Mouse (Mus musculus) left cerebral cortex, postnatal 36 days (tissue): ENCODE results near the gene Nell2. TPM values are rescaled to one million over a fixed set of nuclear protein-coding genes. Genes with fewer than 3 reads are reported as not detected.
"Not testable (repeated sequence)": the region's sequence is repeated elsewhere in the genome, so short reads cannot be mapped to it uniquely, and the experiment has no call there.

Source experiments
- DNase-seq, 2 experiments: peaks; one replicate each; pipeline ENCODE4 v3.0.0; 2021 to 2022; ENCODE audit warnings: low spot score in 2 of 2, mixed read lengths in 1 of 2
- intact Hi-C: fragments of 180-260 bp; cut with DNase I; formaldehyde crosslinking; loops from one replicate; pipeline ENCODE4 v1.15.1; 2025
- total RNA-seq, 2 experiments: library from RNA; stranded (reverse); gene quantifications; 2 replicates each; pipeline ENCODE4 v1.2.3; 2021

Gene Nell2
- 100 to 1,000 TPM; 479 to 544 TPM for total RNA-seq

DNA sequence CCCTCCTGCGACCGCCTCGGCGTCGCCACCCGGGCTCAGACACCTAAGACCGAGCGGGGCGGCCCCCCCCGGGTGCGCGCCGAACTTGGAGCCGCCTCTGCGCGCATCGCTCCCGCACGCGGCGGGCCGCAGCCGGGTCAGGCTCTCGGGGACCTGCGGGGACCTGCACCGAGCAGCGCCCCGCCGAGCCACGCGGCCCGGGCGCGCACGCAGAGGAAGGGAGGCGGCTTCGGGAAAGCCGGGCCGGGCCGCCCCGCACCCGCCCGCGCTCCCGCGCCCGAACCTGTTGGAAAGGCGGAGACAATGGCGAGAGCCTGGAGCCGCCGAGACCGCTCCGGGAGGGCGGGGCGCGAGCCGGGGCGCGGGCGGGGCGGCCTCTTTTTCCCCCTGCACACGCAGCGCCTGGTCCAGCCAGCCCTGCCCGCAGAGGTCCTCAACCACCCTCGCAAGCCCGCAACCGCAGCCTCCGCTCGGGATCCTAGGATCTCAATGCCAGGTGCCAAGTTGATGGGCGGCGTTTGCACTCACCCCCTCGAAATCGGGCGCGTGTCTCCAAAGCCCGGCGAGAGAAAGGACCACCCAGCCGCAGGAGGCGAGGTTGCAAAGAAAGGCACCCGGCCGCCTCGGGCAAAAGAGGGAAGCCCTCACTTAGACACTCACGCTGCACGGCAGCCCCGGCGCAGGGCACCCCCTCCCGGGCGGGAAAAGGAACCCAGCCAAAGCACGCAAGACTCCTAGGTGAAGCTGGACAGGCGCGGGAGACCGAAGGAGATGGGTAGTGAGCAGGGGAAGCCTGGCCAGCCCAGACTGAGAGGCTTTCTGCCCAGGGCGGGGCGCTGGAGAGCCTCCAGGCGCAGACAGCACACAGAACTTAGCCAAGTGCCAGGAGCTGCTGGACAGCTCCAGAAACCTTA is at the start of gene Nell2:
Gene Nell2 (minus strand): TSS at position 612 of the 914 bp plus-strand sequence.
- peak; percentile 76 to 84 for DNase-seq
- intact Hi-C loops = loop anchor here (5.0 to 10.0 kb wide), 6 partner anchors 41 to 806 kb away; no protein-coding TSS in a partner anchor

DNA sequence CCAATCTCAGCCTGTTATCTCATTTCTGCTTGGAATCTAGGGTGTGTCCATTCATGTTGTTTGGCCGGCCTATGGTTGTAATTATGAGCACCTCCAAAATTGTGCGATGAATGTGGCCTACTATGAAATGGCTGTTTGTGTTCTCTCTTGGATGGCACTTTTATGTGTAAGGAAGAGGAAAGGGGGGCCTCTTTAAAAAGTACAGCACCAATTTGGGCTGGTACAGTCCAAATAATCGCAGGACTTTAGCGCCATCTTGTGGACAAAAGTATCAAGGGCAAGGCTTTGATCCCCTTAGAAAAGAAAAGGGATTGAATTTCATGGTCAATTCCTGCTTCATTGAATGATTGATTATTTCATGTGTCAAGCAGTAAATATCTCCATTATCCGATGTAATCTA is 46.3 kb upstream of the Nell2 start:
- peak; percentile 23 to 49 for DNase-seq
- intact Hi-C loops = loop anchor here (2.0 to 5.0 kb wide), 4 partner anchors 47 to 852 kb away; partner anchors contain the start of gene Nell2

DNA sequence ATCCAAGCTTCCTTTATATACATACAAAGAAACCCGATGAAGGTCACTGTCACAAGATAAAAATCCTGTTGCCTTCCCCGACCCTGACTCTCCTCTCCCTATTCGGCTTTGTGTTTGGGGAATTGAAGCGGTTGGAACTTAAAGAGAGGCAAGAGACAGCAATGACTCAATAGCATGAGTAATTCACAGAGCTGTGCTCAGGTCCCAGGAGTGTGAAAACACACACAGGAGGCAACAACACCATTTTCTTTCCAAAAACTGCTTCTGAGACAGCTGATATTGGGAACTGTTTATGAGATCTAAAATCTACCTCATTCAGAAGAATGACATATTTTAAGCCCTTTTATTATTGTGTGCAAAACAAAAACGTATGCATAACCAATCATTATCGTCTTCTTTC is 41.2 kb upstream of the Nell2 start:
- DNase-seq = no peak
- intact Hi-C loops = loop anchor here (5.0 kb wide), 3 partner anchors 42 to 797 kb away; partner anchors contain the start of gene Nell2

DNA sequence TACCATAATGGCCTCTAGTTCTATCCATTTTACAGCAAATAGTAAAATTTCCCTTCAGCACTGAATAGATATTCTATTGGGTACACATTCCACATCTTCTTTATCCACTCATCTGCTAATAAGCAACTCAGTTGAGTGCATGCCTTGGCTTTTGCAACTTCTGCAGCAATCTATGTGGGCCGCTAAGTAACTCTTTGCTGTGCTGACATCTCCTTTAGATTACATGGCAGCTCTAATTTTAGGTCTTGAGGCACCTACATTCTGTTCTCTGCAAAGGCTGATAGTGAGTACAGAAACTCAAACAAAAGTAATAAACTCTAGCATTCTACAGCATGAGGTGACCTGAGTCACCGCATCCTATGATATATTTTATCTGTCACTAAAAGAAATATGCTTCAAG is 36.8 kb upstream of the Nell2 start:
- intact Hi-C loops = no loop called here
- no peak for DNase-seq

DNA sequence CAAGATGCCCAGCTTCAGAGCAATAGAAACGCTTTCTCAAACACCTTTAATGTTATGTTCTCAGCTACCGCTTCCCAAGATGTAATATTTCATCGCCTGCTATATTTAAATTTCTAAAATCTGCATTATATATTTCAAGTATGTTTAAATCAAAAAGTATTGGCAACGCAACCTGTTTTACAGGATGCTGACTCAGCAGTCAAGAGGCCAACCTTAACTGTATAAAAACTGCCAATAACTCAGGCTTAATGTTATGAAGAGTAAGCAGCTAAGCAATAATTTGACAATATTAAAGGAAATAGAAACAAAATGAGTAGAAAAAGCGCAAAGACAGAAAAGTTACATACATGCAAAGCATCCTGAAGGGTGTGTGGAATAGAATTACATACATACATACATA is 32.9 kb upstream of the Nell2 start:
- DNase-seq = no peak
- intact Hi-C loops = no loop called here

DNA sequence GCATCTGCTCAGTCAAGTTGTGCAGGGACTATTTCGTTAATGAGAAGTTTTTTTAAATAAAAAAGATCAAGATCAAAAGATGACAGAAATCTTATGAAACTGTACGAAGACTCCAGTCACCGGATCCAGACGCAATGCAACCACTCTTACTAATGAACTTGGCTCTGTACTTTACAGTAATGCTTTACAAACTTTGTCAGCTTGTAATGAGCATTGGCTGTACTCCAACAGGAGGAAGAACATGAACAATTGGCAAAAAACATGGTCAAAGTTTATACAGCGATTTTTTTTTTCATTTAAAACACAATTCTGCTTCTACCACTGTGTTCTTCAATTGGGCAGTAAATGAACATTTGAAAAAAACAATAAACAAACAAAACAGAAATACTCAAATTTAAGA is 21.7 kb upstream of the Nell2 start:
- no peak for DNase-seq
- intact Hi-C loops = no loop called here

DNA sequence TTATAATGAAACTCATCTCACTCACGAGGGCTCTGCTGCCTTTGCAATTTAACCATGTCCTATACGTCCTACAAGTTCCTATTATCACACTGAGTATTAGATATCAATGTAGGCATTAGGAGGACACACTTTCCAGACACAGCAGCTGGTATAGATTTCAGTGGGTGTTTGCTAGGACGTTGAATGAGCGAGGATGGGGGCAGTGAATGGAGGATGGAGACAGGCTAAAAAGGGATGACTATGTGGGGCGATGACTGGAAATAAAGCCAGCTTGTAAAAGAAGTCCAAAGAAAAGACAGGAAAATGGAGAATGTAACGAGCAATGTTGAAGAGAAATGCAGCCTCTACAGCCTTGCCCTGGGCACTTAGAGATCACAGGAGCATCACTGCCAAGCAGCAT is 14.3 kb upstream of the Nell2 start:
- intact Hi-C loops = no loop called here

DNA sequence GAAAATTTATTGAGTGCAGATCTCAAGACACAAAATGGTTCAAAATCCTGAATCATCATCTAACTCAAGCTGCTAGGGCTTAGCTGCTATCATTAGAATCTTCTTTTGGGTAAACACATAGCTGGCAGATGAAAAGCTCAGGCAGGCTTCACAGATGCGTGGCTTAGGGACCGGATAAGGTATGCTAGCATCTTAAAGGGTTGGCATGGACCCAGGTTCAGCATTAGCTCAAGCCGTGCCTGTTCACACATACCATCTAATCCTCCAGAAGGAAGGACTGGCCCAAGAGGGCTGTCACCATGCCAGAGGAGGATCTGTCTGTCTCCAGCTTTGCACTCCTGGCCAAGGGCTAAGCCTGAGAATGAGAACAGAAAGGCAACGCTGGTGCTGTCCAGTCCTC is 8.4 kb upstream of the Nell2 start:
- peak in 1 of 2 experiments; percentile 40 for DNase-seq
- intact Hi-C loops = no loop called here

More for the DNA sequence above, 14.3 kb upstream of the Nell2 start:
- peak in 1 of 2 experiments; percentile 36 for DNase-seq

DNA sequence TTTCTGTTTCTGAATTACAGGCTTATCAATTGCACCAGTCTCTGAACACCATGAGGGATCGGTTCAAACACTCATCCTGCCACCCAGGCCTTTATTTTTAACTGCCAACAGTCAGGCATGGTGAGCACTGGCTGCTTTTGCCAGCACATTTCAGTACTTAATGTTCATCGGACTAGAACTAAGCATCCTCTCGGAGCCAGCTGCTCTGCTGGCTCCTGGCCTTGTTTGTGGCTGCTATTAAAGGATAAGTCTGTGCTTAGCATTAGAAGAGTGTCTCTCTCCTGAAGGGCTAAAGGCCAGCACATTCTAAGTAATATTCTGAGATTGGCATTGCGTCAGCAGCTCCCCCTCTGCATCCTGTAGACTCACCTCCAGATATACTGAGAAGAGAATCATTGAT is 7.9 kb upstream of the Nell2 start:
- DNase-seq = peak in 1 of 2 experiments; percentile 74
- intact Hi-C loops = no loop called here

DNA sequence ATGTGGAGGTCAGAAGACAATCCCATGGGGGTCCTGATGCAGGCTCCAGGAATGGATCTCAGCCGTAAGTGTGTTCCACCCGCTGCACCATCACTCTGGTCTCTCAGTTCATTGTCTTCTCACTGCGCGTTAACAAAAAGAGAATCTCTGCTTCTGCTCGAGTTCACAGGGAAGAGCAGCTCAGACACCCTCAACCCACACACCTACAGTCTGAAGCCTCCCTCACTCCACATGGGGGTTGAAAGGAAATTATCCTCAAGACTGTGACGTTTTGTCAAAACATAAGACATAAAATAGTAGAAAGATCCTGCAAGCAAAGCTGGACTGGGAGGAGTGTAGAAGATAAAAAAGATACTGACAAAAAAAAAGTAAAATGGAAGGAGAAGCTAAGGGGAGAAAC is 6.3 kb upstream of the Nell2 start:
- no peak for DNase-seq
- intact Hi-C loops = no loop called here

DNA sequence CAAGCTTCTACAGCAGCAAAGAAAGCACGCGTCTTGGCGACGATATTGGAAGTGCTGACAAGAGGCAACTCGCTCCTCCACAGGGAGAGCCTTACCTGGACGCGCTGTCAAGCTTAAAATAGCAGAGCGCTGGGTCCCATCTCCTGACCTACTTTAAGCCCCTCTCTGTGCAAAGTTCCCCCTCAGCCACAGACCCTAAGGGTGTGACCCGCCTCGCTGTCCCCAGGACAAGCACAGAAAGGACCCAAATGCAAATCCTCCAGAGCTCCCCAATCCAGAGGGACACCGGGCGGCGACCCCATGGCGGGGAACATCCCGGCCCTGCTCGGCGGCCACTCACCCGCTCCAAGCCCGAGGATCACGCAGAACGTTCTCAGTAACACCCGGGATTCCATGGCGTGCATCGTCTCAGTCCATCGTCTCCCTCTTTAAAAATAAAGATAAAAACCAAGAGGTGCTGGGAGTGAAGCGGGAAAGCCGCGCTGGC is 855 bp downstream of the Nell2 start:
- intact Hi-C loops = loop anchor here (5.0 to 10.0 kb wide), 6 partner anchors 40 to 805 kb away; no protein-coding TSS in a partner anchor
- no peak for DNase-seq

DNA sequence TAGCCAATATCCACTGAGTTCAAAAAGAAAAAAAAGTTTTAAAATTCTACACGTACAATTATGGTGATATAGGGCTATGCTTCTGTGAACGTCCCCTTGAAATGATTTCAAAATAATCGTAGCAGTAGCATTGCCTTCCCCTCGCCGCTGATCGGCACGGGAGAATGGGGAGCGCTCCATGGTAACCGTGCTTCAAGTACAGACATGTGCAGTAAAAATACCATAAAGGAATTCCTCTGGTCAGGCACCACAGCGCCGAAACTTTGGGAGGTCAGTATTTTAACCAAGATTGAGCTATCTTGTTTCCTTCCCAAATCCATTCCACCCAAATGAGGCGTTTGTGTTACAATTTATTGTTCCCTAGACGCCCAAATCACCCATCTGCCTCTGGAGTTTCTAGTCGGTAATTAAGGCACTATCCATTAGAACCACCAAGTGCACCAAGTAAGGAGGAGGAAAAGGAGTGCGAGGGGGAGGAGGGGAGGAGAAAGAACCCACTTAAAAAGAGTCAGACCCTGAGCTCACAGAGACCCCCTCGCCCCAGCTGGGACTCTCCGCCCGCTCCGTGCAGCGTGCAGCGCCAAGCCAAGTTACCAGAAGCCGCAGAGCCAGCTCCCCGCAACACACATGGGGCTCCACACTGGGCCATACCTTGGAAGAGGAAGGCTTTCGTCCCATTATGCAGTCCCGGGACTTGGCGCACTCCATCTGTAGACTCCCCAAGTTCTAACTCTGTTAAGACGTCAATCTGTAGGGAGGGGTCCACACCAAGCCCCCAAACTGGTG is 1.5 kb downstream of the Nell2 start:
- no peak for DNase-seq
- intact Hi-C loops = loop anchor here (5.0 to 10.0 kb wide), 6 partner anchors 40 to 805 kb away; no protein-coding TSS in a partner anchor

DNA sequence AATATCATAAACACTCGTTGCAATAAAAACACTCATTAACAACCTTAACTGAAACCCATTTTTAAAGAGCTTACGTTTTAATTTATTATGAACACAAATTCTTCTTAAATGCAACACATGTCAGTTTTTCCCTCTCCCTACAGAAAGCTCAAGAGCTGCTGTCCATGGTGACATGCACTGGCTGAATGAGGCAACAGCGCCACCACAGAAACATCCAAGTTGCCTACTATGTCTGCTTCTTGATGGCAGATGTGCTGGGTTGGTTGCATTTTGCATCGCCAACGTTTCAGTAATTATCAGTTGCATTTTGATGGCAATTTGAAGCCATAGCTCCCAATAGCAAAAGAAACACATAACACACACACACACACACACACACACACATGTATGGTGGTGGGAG is 2.4 kb downstream of the Nell2 start:
- intact Hi-C loops = loop anchor here (5.0 to 10.0 kb wide), 6 partner anchors 39 to 804 kb away; no protein-coding TSS in a partner anchor
- DNase-seq = peak; percentile 55 to 65

DNA sequence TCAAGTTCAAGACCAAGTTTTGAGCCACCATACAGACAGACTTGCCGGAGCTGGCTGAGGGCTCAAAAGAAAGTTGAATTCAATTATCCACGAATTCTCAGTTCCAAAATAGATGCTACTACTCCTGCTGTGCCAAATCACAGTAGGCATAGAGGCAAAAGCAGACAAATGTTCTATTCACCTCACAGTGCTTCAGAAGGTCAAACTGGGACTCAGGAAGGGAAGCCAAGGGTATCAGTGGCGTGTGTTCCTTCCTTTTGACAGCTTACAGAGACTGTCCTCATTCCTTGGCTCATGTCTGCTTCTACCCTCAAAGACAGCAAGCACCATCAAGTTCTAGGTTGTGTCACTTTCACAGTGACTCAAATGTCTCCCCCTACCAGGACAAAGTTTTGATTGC is 10.2 kb downstream of the Nell2 start:
- DNase-seq = no peak
- intact Hi-C loops = no loop called here

DNA sequence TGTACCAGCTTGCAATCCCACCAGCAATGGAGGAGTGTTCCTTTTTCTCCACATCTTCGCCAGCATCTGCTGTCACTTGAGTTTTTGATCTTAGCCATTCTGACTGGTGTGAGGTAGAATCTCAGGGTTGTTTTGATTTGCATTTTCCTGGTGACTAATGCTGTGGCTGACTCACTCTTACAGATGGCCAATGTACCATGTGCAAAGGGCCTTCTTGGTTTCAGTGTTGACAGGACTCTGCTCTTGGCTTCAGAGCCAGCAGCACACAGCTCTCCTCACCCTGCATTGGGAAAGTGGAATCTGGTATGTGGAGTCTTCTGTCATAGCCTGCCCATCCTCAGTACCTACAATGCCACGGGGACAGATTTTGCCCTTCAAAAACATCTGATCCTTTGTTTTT is 15.1 kb downstream of the Nell2 start:
- not testable (repeated sequence) for DNase-seq

DNA sequence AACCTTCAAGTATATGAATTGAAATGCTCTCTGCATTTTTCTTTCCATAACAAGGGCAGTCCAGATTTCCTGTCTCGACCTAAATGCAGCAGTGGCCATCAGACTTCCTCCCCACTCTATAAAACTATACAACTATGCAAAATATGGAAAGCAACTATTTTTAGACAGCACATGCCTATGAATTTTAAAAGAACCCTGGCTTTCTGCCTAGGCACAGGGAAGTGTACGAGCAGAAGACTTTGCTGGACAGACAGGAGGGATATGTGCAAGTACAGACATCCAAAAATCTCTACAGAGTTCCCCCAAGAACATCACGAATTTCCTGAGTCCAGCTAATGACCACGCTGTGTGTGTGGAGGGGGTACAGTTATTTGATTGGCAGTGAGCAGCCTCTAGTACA is 32.7 kb downstream of the Nell2 start:
- DNase-seq = no peak
- intact Hi-C loops = no loop called here

More for the DNA sequence above, 15.1 kb downstream of the Nell2 start:
- intact Hi-C loops = not testable (repeated sequence)

DNA sequence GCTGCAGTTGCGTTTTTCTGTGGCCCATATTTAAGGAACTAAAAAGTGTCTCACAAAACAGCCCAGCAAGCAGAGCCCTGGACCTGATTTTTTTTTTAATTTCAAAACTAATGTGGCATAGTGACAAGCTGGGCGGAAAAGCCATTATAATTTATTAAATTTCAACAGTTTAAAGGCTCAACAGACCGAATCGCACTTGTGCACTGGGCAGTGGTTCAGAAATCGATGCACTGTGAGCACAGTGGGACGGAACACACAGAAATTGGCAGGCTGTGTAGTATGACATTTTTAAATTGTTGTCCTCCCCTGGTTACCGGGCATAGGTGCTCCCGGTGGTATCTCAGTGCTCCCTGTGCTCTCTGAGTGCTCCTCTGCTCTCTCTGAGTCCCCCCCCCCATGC is 33.2 kb downstream of the Nell2 start:
- no peak for DNase-seq
- intact Hi-C loops = no loop called here

DNA sequence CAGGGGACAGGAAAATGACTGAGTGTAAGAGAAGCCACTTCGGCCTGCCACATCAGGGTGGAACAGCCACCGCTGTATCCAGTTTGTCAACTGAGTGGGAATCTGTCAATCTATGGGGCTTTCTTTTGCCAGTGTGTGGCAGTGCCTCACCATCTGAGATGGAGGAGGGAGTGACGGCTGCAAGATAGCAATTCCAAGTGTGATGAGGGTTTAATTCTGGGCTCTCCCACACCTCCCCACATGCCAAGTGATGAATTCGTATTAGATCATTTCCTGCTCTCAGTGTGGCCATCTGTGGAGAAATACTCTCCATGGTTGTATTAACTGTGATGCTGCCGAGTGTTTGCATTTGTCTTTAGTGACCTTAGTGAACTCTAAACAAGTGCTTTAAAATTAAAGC is 36.2 kb downstream of the Nell2 start:
- peak; percentile 50 to 63 for DNase-seq

DNA sequence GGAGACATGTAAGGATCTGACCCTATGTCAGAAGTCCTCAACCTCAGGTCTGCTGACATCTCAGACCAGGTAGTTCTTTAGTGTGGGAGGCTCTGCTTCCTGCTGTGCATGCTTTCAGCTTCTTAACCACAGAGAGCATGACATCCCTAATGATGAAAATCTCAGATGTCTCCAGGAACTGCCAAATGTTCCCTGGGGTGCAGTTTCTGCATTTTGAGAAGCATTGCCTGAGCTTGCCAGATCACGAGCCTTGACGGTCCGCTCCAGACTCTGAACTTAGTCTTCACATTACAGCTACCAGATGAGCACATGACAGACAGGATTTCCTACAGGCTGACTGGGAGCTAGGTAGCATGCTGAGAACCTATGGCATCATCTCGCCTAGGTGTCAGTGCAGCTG is 39.2 kb downstream of the Nell2 start:
- DNase-seq = no peak
- intact Hi-C loops = loop anchor here (5.0 kb wide), 1 partner anchor 38 kb away; the partner anchor contains the start of gene Nell2

More for the DNA sequence above, 36.2 kb downstream of the Nell2 start:
- intact Hi-C loops = no loop called here

DNA sequence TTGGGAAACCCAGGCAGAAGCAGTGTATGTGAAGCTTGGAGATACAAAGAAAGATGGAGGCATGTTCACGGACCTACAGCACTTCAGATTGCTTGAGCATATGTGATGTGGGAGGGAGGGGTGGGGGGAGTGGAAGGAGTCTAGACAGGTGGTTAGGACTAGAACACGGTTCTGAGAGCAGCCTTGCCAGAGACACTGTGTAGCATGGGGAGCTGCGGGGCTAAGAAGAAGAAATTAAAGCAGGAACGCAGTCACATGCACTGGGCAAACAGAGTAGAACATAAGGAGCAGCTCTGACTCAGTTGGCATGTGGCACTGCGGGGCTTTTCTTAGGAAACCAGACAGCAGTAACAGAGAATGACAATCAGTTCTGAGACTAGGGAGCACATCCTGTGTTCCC is 40.4 kb downstream of the Nell2 start:
- intact Hi-C loops = loop anchor here (1.0 to 5.0 kb wide), 2 partner anchors 14 to 39 kb away; partner anchors contain the start of gene Nell2
- DNase-seq = peak; percentile 77 to 84
